Mouse (Mus musculus) CH12.LX (cell line): ENCODE results near the gene Spaar. TPM values are rescaled to one million over a fixed set of nuclear protein-coding genes. Genes with fewer than 3 reads are reported as not detected.

ENCODE experiments used
- DNase-seq: peaks from one replicate; pipeline ENCODE4 v3.0.0-alpha.2; 2013; ENCODE audit errors: extremely low read depth
- H3K27ac ChIP-seq: 2 replicates; pipeline ENCODE4 v1.5.1; 2012; ENCODE audit warnings: low read depth, mild to moderate bottlenecking, control low read depth, moderate library complexity; ENCODE audit not compliant: insufficient read depth
- H3K27me3 ChIP-seq: replicated peaks from 2 replicates; pipeline ENCODE3; 2012; ENCODE audit warnings: inconsistent platforms
- H3K36me3 ChIP-seq, 2 experiments: replicated peaks in 1 of 2; 2 replicates each; pipeline versions ENCODE3 to v1.6.1; 2012; ENCODE audit warnings: inconsistent platforms in 1 of 2, low read length in 1 of 2, mild to moderate bottlenecking in 1 of 2, mixed read lengths in 1 of 2, moderate library complexity in 1 of 2; ENCODE audit not compliant: control insufficient read depth in 1 of 2, insufficient read depth in 1 of 2
- H3K4me1 ChIP-seq, 2 experiments: 2 replicates each; pipeline ENCODE4 v1.6.1; 2012; ENCODE audit warnings: inconsistent platforms in 1 of 2, moderate library complexity in 1 of 2; ENCODE audit not compliant: insufficient read depth in 2 of 2, control insufficient read depth in 1 of 2
- H3K4me2 ChIP-seq: 2 replicates; pipeline ENCODE4 v1.6.1; 2012; ENCODE audit warnings: low read depth, mild to moderate bottlenecking, control low read depth; ENCODE audit not compliant: poor library complexity, insufficient read depth, severe bottlenecking
- H3K4me3 ChIP-seq, 3 experiments: fragments of 150-350 bp in 1 of 3; sonication (generic) in 1 of 3; replicated peaks in 1 of 3; 2 replicates each; pipeline versions ENCODE3 to v1.5.1; 2011 to 2012; ENCODE audit warnings: low read depth in 2 of 3, low read length in 2 of 3, mild to moderate bottlenecking in 2 of 3, moderate library complexity in 2 of 3, control low read depth in 1 of 3, improper control_type of control experiment in 1 of 3, inconsistent platforms in 1 of 3, mixed read lengths in 1 of 3; ENCODE audit not compliant: poor library complexity in 1 of 3
- H3K79me2 ChIP-seq: replicated peaks from 2 replicates; pipeline ENCODE4 v1.6.1; 2012; ENCODE audit warnings: mild to moderate bottlenecking, moderate library complexity; ENCODE audit not compliant: control insufficient read depth, poor library complexity, insufficient read depth, severe bottlenecking; ENCODE audit errors: extremely low read depth
- H3K9ac ChIP-seq: 2 replicates; pipeline ENCODE4 v1.6.1; 2012; ENCODE audit warnings: low read depth, mild to moderate bottlenecking, control low read depth, moderate library complexity; ENCODE audit not compliant: insufficient read depth
- H3K9me3 ChIP-seq: replicated peaks from 2 replicates; pipeline ENCODE3; 2012; ENCODE audit warnings: low read length, inconsistent platforms, mixed read lengths
- BHLHE40 ChIP-seq: IDR thresholded peaks from 2 replicates; pipeline ENCODE4 v1.6.1; 2011; ENCODE audit warnings: mild to moderate bottlenecking, low read depth, low read length, improper control_type of control experiment
- CTCF ChIP-seq, 2 experiments: IDR thresholded peaks in 1 of 2; conservative IDR thresholded peaks in 1 of 2; 2 replicates each; pipeline ENCODE4 v1.5.1; 2011 to 2012; ENCODE audit warnings: low read depth in 2 of 2, low read length in 2 of 2, improper control_type of control experiment in 1 of 2, inconsistent platforms in 1 of 2, mild to moderate bottlenecking in 1 of 2, moderate library complexity in 1 of 2
- GABPA ChIP-seq: IDR thresholded peaks from 2 replicates; pipeline ENCODE4 v1.6.1; 2012; ENCODE audit warnings: low read depth, low read length, improper control_type of control experiment, inconsistent platforms; ENCODE audit not compliant: insufficient replicate concordance
- IRF4 ChIP-seq: IDR thresholded peaks from 2 replicates; pipeline ENCODE4 v1.6.1; 2014; ENCODE audit warnings: low read depth, mild to moderate bottlenecking, inconsistent platforms, low read length, improper control_type of control experiment
- JUN ChIP-seq: IDR thresholded peaks from 2 replicates; pipeline ENCODE4 v1.6.1; 2011; ENCODE audit warnings: low read depth, mild to moderate bottlenecking, low read length, improper control_type of control experiment, moderate library complexity; ENCODE audit not compliant: insufficient read depth
- JUND ChIP-seq: conservative IDR thresholded peaks from 2 replicates; pipeline ENCODE4 v1.6.1; 2011; ENCODE audit warnings: low read depth, low read length, improper control_type of control experiment
- KAT2A ChIP-seq: IDR thresholded peaks from 2 replicates; pipeline ENCODE4 v1.6.1; 2012; ENCODE audit warnings: low read length, improper control_type of control experiment, inconsistent platforms; ENCODE audit not compliant: insufficient replicate concordance
- MAFK ChIP-seq: IDR thresholded peaks from 2 replicates; pipeline ENCODE4 v1.6.1; 2011; ENCODE audit warnings: low read length, improper control_type of control experiment; ENCODE audit not compliant: insufficient replicate concordance
- MAZ ChIP-seq: IDR thresholded peaks from 2 replicates; pipeline ENCODE4 v1.6.1; 2012; ENCODE audit warnings: low read depth, mild to moderate bottlenecking, inconsistent platforms, low read length, improper control_type of control experiment, moderate library complexity
- NELFE ChIP-seq: IDR thresholded peaks from 2 replicates; pipeline ENCODE4 v1.6.1; 2011; ENCODE audit warnings: low read depth, low read length, improper control_type of control experiment
- PAX5 ChIP-seq: IDR thresholded peaks from 2 replicates; pipeline ENCODE4 v1.6.1; 2012; ENCODE audit warnings: low read length, inconsistent platforms, mixed read lengths
- RAD21 ChIP-seq: IDR thresholded peaks from 2 replicates; pipeline ENCODE4 v1.6.1; 2011; ENCODE audit warnings: low read depth, mild to moderate bottlenecking, low read length, improper control_type of control experiment, moderate library complexity
- RCOR1 ChIP-seq: conservative IDR thresholded peaks from 2 replicates; pipeline ENCODE4 v1.6.1; 2012; ENCODE audit warnings: low read depth, mild to moderate bottlenecking, inconsistent platforms, low read length, improper control_type of control experiment
- TBP ChIP-seq: conservative IDR thresholded peaks from 2 replicates; pipeline ENCODE4 v1.6.1; 2011; ENCODE audit warnings: low read depth, low read length, improper control_type of control experiment
- USF1 ChIP-seq: IDR thresholded peaks from 2 replicates; pipeline ENCODE4 v1.6.1; 2014; ENCODE audit warnings: low read depth, mild to moderate bottlenecking, inconsistent platforms, low read length, improper control_type of control experiment
- ZC3H11A ChIP-seq: IDR thresholded peaks from 2 replicates; pipeline ENCODE4 v1.6.1; 2012; ENCODE audit warnings: low read depth, mild to moderate bottlenecking, inconsistent platforms, low read length, improper control_type of control experiment
- dilution Hi-C: fragments of 300-500 bp; cut with MboI; formaldehyde crosslinking; loops from 2 replicates; pipeline ENCODE4 v1.14.3; 2020; ENCODE audit warnings: low sequenced_read_pairs; ENCODE audit not compliant: extremely low pct_unique_long_range_greater_than_20kb, extremely low pct_ligation_motif_present
- in situ Hi-C: fragments of 300-500 bp; cut with MboI; formaldehyde crosslinking; loops from 3 replicates; pipeline ENCODE4 v1.14.3; 2019; ENCODE audit warnings: low sequenced_read_pairs, low pct_ligation_motif_present, low pct_unique_long_range_greater_than_20kb, mixed read lengths
- polyA plus RNA-seq: library from polyadenylated mRNA; unstranded; fragments of >175 nt; gene quantifications from 2 replicates; pipeline ENCODE4 v1.2.1, GENCODE M21; 2012; ENCODE audit warnings: low read depth; ENCODE audit not compliant: insufficient read length
- total RNA-seq, 2 experiments: library from RNA; depleted of rRNA; stranded (reverse); fragments of 300-350 nt in 1 of 2; fragments of >200 nt in 1 of 2; gene quantifications; 2 replicates each; pipeline ENCODE4 v1.2.3; 2012 to 2014

Gene Spaar
- total and polyA plus RNA-seq, 3 experiments, result not detected

DNA sequence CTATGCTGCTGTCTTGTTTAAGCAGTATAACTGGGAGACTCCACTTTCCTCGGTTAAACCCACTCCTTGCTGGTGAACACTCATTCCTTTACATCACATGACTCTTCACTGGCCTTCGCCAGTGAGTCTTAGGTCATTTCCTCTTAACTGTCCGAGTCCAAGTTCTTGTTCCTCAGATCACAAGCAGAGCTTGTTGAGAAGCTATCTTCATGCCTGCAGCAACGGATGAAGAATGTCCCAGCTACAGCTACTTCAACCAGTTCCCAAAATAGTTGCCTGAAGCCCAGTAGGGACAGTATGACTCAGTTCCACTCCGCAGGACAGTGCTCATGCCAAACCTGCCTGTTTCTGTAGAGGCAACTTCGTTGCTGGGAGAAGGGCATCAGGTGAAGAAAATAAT lies 27.4 kb downstream of the Spaar start:
- in situ Hi-C loops, result no loop called here
- peaks cover 6 to 13% of the 10 kb centered on the region in 2 experiments for H3K4me1 ChIP-seq
- H3K27ac ChIP-seq, result no peak overlapping the region
- DNase-seq, result peak; percentile 4
- no peak overlapping the region for H3K9ac ChIP-seq
- H3K27me3 ChIP-seq, result peaks cover 36% of the 10 kb centered on the region
- no peak overlapping the region for H3K4me2 ChIP-seq
- H3K9me3 ChIP-seq, result no peaks in the 10 kb centered on the region
- H3K79me2 ChIP-seq, result no peaks in the 10 kb centered on the region
- no peak for TF ChIP-seq PAX5
- no peak overlapping the region for H3K4me3 ChIP-seq
- no peaks in the 10 kb centered on the region for H3K36me3 ChIP-seq
- dilution Hi-C loops, result no loop called here

DNA sequence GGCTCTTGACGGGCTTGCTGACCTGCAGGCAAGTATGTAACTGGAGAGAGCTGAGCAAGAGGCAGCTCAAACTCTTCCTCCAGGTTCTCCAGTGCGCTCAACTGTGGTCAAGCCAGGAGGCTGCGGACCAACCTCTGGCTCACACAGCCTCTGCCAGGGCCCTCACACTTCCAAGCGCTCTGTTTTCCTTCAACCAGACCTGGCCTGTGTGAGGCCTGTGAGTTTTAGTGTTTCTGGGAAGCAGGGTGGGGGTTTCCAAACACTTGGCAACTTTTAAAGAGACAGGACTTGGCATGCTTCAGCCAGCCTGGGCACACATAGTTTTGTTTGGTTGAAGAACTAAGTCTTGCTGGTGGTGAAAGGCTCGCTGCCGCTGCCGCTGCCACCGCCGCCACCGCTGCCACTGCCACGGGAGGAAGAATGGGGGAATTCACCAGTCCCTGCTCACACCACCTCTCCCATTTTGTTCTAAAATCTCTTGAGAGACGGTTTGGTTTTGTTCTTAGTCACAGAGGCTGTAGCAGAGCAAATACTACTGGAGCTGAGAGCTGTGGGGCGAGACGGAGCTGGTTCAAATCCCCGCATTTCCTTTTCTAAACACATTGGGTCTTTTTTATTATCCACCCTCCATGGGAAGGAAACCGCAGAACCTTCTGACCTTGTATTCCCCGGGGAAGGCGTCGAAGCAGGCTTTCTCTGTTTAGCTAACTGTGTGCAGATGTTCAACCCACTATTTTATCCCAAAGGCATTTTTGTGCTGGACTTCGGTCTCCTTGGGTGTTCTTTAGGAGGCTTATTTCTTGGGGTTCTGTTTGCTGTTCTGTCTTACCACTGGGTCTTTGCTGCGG lies 30.0 kb downstream of the Spaar start:
- H3K36me3 ChIP-seq, result no peaks in the 10 kb centered on the region
- dilution Hi-C loops, result no loop called here
- H3K27me3 ChIP-seq, result peaks cover 51% of the 10 kb centered on the region
- H3K4me3 ChIP-seq, result no peak overlapping the region
- H3K9me3 ChIP-seq, result peaks cover 6% of the 10 kb centered on the region
- H3K9ac ChIP-seq, result no peak overlapping the region
- TF ChIP-seq TBP (peak; percentile 78), IRF4 (peak; percentile 88), KAT2A (no peak), RCOR1 (no peak), USF1 (no peak), BHLHE40 (peak; percentile 69), MAFK (no peak), GABPA (no peak), CTCF (conservative IDR thresholded peaks at IDR 0.05 in 1 of 2, IDR thresholded peaks at IDR 0.05 in 1 of 2; ENCODE audit: low read depth in 2 of 2, low read length in 2 of 2) (no peak), JUN (no peak), ZC3H11A (no peak), MAZ (no peak), NELFE (no peak), RAD21 (no peak), JUND (peak; percentile 56; the same call in 1 of the 2 replicates)
- DNase-seq, result peak; percentile 52
- H3K27ac ChIP-seq, result no peak overlapping the region
- in situ Hi-C loops, result no loop called here
- 0 out of 2 replicates have a peak overlapping the region, but pooled peaks have one; percentile 18 for H3K4me2 ChIP-seq
- H3K79me2 ChIP-seq, result no peaks in the 10 kb centered on the region
- peaks cover 6 to 13% of the 10 kb centered on the region in 2 experiments for H3K4me1 ChIP-seq
